8 mouse cellular contexts compared by ENCODE assay signal in the genomic region with DNA sequence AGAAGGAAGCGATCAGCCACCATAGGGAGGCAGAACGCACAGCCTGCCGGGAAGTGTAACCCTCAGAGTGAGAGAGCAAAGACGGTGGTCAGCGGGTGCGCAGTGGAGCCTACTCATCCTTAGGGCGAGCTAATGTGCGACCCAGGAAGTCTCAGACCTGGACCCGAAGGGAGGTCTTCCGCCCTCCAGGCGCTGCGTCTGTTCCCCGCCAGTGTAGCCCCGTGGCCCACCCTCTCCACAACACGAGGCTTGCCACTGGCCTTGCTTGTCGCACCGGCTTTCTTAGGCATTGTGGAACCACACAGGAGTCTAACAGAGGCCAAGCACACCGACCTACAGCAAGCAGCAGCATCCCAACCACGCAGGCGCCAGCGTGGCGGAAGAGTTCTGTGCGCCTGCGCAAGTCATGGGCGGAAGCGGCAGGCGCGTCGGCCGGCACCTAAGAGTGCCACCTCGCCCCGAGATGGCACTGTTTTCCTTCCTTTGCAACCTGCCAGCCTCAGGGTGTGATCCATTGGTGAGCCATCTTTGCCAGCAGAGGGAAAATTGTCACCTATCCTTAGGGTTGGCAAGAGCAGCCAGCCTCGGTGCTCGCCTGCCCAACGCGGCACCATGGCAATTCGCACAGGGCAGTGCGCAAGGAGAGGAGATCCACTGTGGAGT. TPM values are rescaled to one million over a fixed set of nuclear protein-coding genes. Genes with fewer than 3 reads are reported as not detected.
DNase-seq lines count a peak whose midpoint lies in the region; ATAC-seq and TF ChIP-seq lines count a peak whose summit lies in the region.

Gene 3110040N11Rik (minus strand): TSS at position 384 of the 663 bp plus-strand sequence.

- CTCF ChIA-PET in Patski (lab: Charles Lee), result no interaction called here

- no peaks in the 10 kb centered on the region for H3K27me3 ChIP-seq in Patski
- H3K27me3 ChIP-seq in hindbrain, embryonic 13.5 days, result no peaks in the 10 kb centered on the region

- H3K9me3 ChIP-seq in hindbrain, embryonic 13.5 days, result no peaks in the 10 kb centered on the region

- DNase-seq in Patski (ENCODE audit: low read depth, low spot score), result peak; percentile 64
- DNase-seq in cerebellum, postnatal 14 days, result peak; percentile 91 to 92
- peak; percentile 71 to 72 for DNase-seq in frontal cortex, postnatal 14 days (ENCODE audit: low spot score in 2 of 2)
- DNase-seq in layer of hippocampus, postnatal 25 days (ENCODE audit: extremely low spot score in 1 of 2, low spot score in 1 of 2), result peak; percentile 74 to 83
- peak; percentile 81 for DNase-seq in lung, postnatal 25 days (ENCODE audit: low spot score)
- peak; percentile 93 for DNase-seq in retina, embryonic 14.5 days (ENCODE audit: low spot score)
- peak; percentile 93 for DNase-seq in thymus, postnatal 4 days

- H3K4me2 ChIP-seq in hindbrain, embryonic 13.5 days, result peak within 1 kb of the TSS; percentile 59

- ATAC-seq in Patski, result peak; percentile 89
- ATAC-seq in hindbrain, embryonic 13.5 days (ENCODE audit: low FRiP score), result peak; percentile 97

- POLR2A ChIA-PET in Patski (lab: Charles Lee), result no interaction called here

- in situ Hi-C loops in Patski (cut with MboI; ENCODE audit: low pct_unique_long_range_greater_than_20kb), result loop anchor here (10.0 to 25.0 kb wide), 2 partner anchors 148 to 476 kb away; partner anchors contain the start of gene Hdgfl3

- under 1% methylated on average over 38 of the region's 38 CpGs for WGBS in hindbrain, embryonic 13.5 days

- H3K27ac ChIP-seq in hindbrain, embryonic 13.5 days, result peak within 1 kb of the TSS; percentile 98

- peaks cover 27% of the 10 kb centered on the region for H3K36me3 ChIP-seq in hindbrain, embryonic 13.5 days

- peak within 1 kb of the TSS; percentile 83 for H3K9ac ChIP-seq in hindbrain, embryonic 13.5 days

- peaks cover 14% of the 10 kb centered on the region for H3K4me1 ChIP-seq in hindbrain, embryonic 13.5 days (replicated peaks)

- peak within 1 kb of the TSS; percentile 51 for H3K4me3 ChIP-seq in hindbrain, embryonic 13.5 days

- peak; percentile 88 for TF ChIP-seq CTCF in Patski (IDR thresholded peaks at IDR 0.05)

RNA-seq across cellular contexts. Expression of gene 3110040N11Rik, which starts in this region (rescaled TPM):
- polyA plus RNA-seq in Patski (2021), result 80.7 TPM
- 52.7 and 53.5 TPM in 2 replicates for polyA plus RNA-seq in hindbrain, embryonic 13.5 days (2015; fragmentation: Nextera tagmentation; extraction: Ambion mirVana)
- total RNA-seq in layer of hippocampus, postnatal 25 days (2021), result 10 to 100 TPM; 30.6 to 33.1 TPM

Comparison
In these comparisons a context has a peak if more than half of its experiments do, and no peak if none do; other contexts are left out.
1. Peak in every context shown above with its lines: DNase-seq, ATAC-seq, H3K4me3 ChIP-seq and H3K27ac ChIP-seq.